ENCODE assay signal across 18 mouse cellular contexts in genomic region chr5:86244880-86245279, GRCm38 (mm10). TPM values are rescaled to one million over a fixed set of nuclear protein-coding genes. Genes with fewer than 3 reads are reported as not detected.
"Had no signal": no experiment of that assay in that cellular context is flagged by ENCODE, and none has a peak within 500 bp of the region (broad histone marks: within the 10 kb centered on the region; RNA-seq: fewer than 3 reads in every experiment).

No protein-coding gene starts in this region.

- H3K27ac ChIP-seq: left cerebral cortex, adult 2 months; limb, embryonic 10.5 days; liver, embryonic 15.5 days; macrophage; midbrain, embryonic 15.5 days; neural tube, embryonic 13.5 days; stomach, postnatal 0 days had no signal

- H3K9me3 ChIP-seq: limb, embryonic 10.5 days; liver, embryonic 15.5 days; megakaryocyte, embryonic 14.5 days; midbrain, embryonic 15.5 days; neural tube, embryonic 13.5 days had no signal

- ATAC-seq: lung, postnatal 0 days; midbrain, embryonic 15.5 days had no signal

- H3K36me3 ChIP-seq: limb, embryonic 10.5 days; liver, embryonic 15.5 days; midbrain, embryonic 15.5 days; neural tube, embryonic 13.5 days had no signal

- H3K4me2 ChIP-seq: liver, embryonic 11.5 days; liver, embryonic 15.5 days; midbrain, embryonic 11.5 days; midbrain, embryonic 15.5 days; neural tube, embryonic 13.5 days had no signal

- DNase-seq: kidney, postnatal 25 days; lung, adult 2 months; thymus, postnatal 14 days had no signal

- H3K27me3 ChIP-seq: liver, embryonic 15.5 days; megakaryocyte, embryonic 14.5 days; midbrain, embryonic 15.5 days; neural tube, embryonic 13.5 days had no signal

- H3K9ac ChIP-seq: liver, embryonic 15.5 days; midbrain, embryonic 15.5 days; neural tube, embryonic 13.5 days had no signal

- H3K4me3 ChIP-seq: left cerebral cortex, adult 2 months; limb, embryonic 10.5 days; liver, embryonic 15.5 days; megakaryocyte, embryonic 14.5 days; midbrain, embryonic 15.5 days; neural tube, embryonic 13.5 days had no signal

- H3K4me1 ChIP-seq: limb, embryonic 10.5 days; liver, embryonic 15.5 days; megakaryocyte, embryonic 14.5 days; midbrain, embryonic 15.5 days; neural tube, embryonic 13.5 days had no signal

RNA-seq across cellular contexts. Expression of gene Tmprss11c, which starts 44.2 kb away (rescaled TPM):
- total RNA-seq: layer of hippocampus, postnatal 25 days; left cerebral cortex, adult 2 months; left cerebral cortex, postnatal 14 days; monocyte, adult 5-6 weeks had no signal
- polyA plus RNA-seq: limb, embryonic 10.5 days; limb, embryonic 14.5 days; liver, embryonic 11.5 days; liver, embryonic 15.5 days; lung, adult 2 months; lung, postnatal 0 days; macrophage; midbrain, embryonic 11.5 days; midbrain, embryonic 15.5 days; neural tube, embryonic 13.5 days; stomach, postnatal 0 days had no signal

RNA-seq across cellular contexts. Expression of gene Gnrhr, which starts 47.2 kb away (rescaled TPM):
- total RNA-seq: layer of hippocampus, postnatal 25 days; left cerebral cortex, adult 2 months; left cerebral cortex, postnatal 14 days; monocyte, adult 5-6 weeks had no signal
- polyA plus RNA-seq: limb, embryonic 10.5 days; limb, embryonic 14.5 days; liver, embryonic 11.5 days; liver, embryonic 15.5 days; lung, adult 2 months; macrophage; midbrain, embryonic 11.5 days; midbrain, embryonic 15.5 days; neural tube, embryonic 13.5 days; stomach, postnatal 0 days had no signal
